21 mouse cellular contexts compared by ENCODE assay signal in the genomic region with DNA sequence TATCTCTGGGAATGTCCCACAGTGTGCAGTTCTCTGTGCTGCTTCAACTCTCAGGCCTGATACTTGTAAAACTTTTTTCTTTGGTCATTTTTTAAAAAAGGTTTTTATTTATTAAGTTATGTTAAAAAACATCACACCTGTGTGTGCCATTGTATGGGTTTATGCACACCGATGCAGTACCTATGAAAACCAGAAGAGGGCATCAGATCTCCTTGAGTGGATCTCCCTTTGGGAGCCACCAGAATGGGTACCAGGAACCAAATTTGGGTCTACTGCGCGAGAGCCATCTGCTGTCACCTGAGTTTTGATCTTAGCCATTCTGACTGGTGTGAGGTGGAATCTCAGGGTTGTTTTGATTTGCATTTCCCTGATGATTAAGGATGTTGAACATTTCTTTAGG. TPM values are rescaled to one million over a fixed set of nuclear protein-coding genes. Genes with fewer than 3 reads are reported as not detected.
DNase-seq lines count a peak whose midpoint lies in the region; ATAC-seq and TF ChIP-seq lines count a peak whose summit lies in the region.
"Had no signal": no experiment of that assay in that cellular context is flagged by ENCODE, and none has a peak within 500 bp of the region (broad histone marks: within the 10 kb centered on the region; RNA-seq: fewer than 3 reads in every experiment).

No protein-coding gene starts in this region.

- no peak for DNase-seq in gastrocnemius, adult 2 months
- DNase-seq in gastrocnemius, postnatal 36 days = no peak
- DNase-seq in lung, postnatal 0 days (ENCODE audit: low spot score) = no peak
- no peak for DNase-seq in lung, postnatal 10 days
- DNase-seq in R1 (ENCODE audit: low read depth, low spot score) = peak; percentile 53
- peak; percentile 64 for DNase-seq in thymus, postnatal 0 days (ENCODE audit: low spot score)
- no peak for DNase-seq in heart, postnatal 36 days
- no peak for DNase-seq in heart, adult 8-10 months (ENCODE audit: low spot score)
- DNase-seq: adrenal gland, adult 2 months; cerebellum, adult 9-10 months; lung, adult 18-20 months had no signal

- H3K27ac ChIP-seq in gastrocnemius, adult 2 months = no peak overlapping the region
- H3K27ac ChIP-seq in lung, postnatal 0 days (ENCODE audit: low read length) = no peak overlapping the region
- H3K27ac ChIP-seq: embryonic facial prominence, embryonic 13.5 days; hindbrain, embryonic 15.5 days; midbrain, embryonic 15.5 days had no signal

- intact Hi-C loops in gastrocnemius, adult 2 months (cut with DNase I) = loop anchor here (5.0 kb wide), 1 partner anchor 54 kb away; no protein-coding TSS in a partner anchor
- intact Hi-C loops in gastrocnemius, postnatal 36 days (cut with DNase I) = loop anchor here (5.0 kb wide), 1 partner anchor 54 kb away; no protein-coding TSS in a partner anchor
- intact Hi-C loops in heart, postnatal 36 days (cut with DNase I) = no loop called here

- H3K4me3 ChIP-seq in gastrocnemius, adult 2 months = no peak overlapping the region
- no peak overlapping the region for H3K4me3 ChIP-seq in lung, postnatal 0 days (ENCODE audit: low read depth, low read length)
- H3K4me3 ChIP-seq: embryonic facial prominence, embryonic 13.5 days; heart, embryonic 12.5 days; hindbrain, embryonic 15.5 days; midbrain, embryonic 15.5 days had no signal

- 73% methylated on average over 3 of the region's 3 CpGs for WGBS in lung, postnatal 0 days

- no peaks in the 10 kb centered on the region for H3K27me3 ChIP-seq in lung, postnatal 0 days (replicated peaks; ENCODE audit: insufficient read depth, low read length)
- H3K27me3 ChIP-seq: embryonic facial prominence, embryonic 13.5 days; heart, embryonic 12.5 days; hindbrain, embryonic 15.5 days; midbrain, embryonic 15.5 days had no signal

- H3K4me2 ChIP-seq in lung, postnatal 0 days (replicated peaks; ENCODE audit: low read depth, low read length) = no peak overlapping the region
- H3K4me2 ChIP-seq: embryonic facial prominence, embryonic 13.5 days; heart, embryonic 12.5 days; hindbrain, embryonic 15.5 days; midbrain, embryonic 15.5 days had no signal

- no peaks in the 10 kb centered on the region for H3K4me1 ChIP-seq in lung, postnatal 0 days (ENCODE audit: insufficient read depth, low read depth, low read length)
- H3K4me1 ChIP-seq: heart, embryonic 12.5 days; hindbrain, embryonic 15.5 days; midbrain, embryonic 15.5 days had no signal

- H3K9me3 ChIP-seq in lung, postnatal 0 days (ENCODE audit: low read length) = no peaks in the 10 kb centered on the region
- H3K9me3 ChIP-seq: embryonic facial prominence, embryonic 13.5 days; hindbrain, embryonic 15.5 days; midbrain, embryonic 15.5 days had no signal

- no peaks in the 10 kb centered on the region for H3K36me3 ChIP-seq in lung, postnatal 0 days (ENCODE audit: insufficient read depth, low read length)
- H3K36me3 ChIP-seq: embryonic facial prominence, embryonic 13.5 days; heart, embryonic 12.5 days; hindbrain, embryonic 15.5 days; midbrain, embryonic 15.5 days had no signal

- TF ChIP-seq CTCF in gastrocnemius, adult 2 months (IDR thresholded peaks at IDR 0.05) = peak; percentile 53
- peak; percentile 41 for TF ChIP-seq CTCF in lung, postnatal 0 days (IDR thresholded peaks at IDR 0.05)

- no peak for ATAC-seq in lung, postnatal 0 days
- ATAC-seq: midbrain, embryonic 15.5 days had no signal

- no peak for TF ChIP-seq EP300 in lung, postnatal 0 days (IDR thresholded peaks at IDR 0.05)

- no peak overlapping the region for H3K9ac ChIP-seq in lung, postnatal 0 days (replicated peaks; ENCODE audit: low read depth)
- H3K9ac ChIP-seq: embryonic facial prominence, embryonic 13.5 days; heart, embryonic 12.5 days; hindbrain, embryonic 15.5 days; midbrain, embryonic 15.5 days had no signal

RNA-seq across cellular contexts. Expression of a gene that starts 12.9 kb away (rescaled TPM):
- total RNA-seq in gastrocnemius, adult 2 months (2021) = 1 to 10 TPM; 4.0 to 6.0 TPM
- total RNA-seq in gastrocnemius, postnatal 36 days (2021) = 1 to 10 TPM; 3.9 to 4.5 TPM
- polyA plus RNA-seq in lung, postnatal 0 days (2015; fragmentation: Nextera tagmentation; extraction: Ambion mirVana) = 0.86 and 0.89 TPM in 2 replicates
- 3.1 and 3.3 TPM in 2 replicates for polyA plus RNA-seq in thymus, postnatal 0 days (2015; fragmentation: Nextera tagmentation; extraction: Ambion mirVana)
- 1 to 10 TPM; 2.7 to 3.5 TPM for total RNA-seq in heart, postnatal 36 days (2021)
- 1 to 10 TPM; 1.8 to 3.6 (median 2.8) TPM for total RNA-seq in heart, adult 8-10 months (2022)
- total RNA-seq: neutrophil, adult 5-6 weeks had no signal

RNA-seq across cellular contexts. Expression of a gene that starts 28.6 kb away (rescaled TPM):
- total RNA-seq in gastrocnemius, adult 2 months (2021) = not detected
- total RNA-seq in gastrocnemius, postnatal 36 days (2021) = not detected
- not detected in 2 replicates for polyA plus RNA-seq in lung, postnatal 0 days (2015; fragmentation: Nextera tagmentation; extraction: Ambion mirVana)
- not detected in 2 replicates for polyA plus RNA-seq in thymus, postnatal 0 days (2015; fragmentation: Nextera tagmentation; extraction: Ambion mirVana)
- total RNA-seq in heart, postnatal 36 days (2021) = not detected
- total RNA-seq in heart, adult 8-10 months (2022) = not detected
- total RNA-seq: adrenal gland, adult 2 months; ES-E14; left cerebral cortex, postnatal 36 days; neutrophil, adult 5-6 weeks had no signal
- polyA plus RNA-seq: adrenal gland, adult 2 months; embryonic facial prominence, embryonic 13.5 days; heart, embryonic 12.5 days; hindbrain, embryonic 15.5 days; large intestine, adult 2 months; midbrain, embryonic 15.5 days; small intestine, adult 2 months; testis, adult 2 months had no signal

Comparison
In these comparisons a context has a peak if more than half of its experiments do, and no peak if none do; other contexts are left out.
1. DNase-seq: peak in R1 (single experiment) and thymus, postnatal 0 days (single experiment); none in gastrocnemius, adult 2 months (single experiment), gastrocnemius, postnatal 36 days (0 of 2), lung, postnatal 0 days (single experiment), lung, postnatal 10 days (single experiment), heart, postnatal 36 days (0 of 2) and heart, adult 8-10 months (single experiment).